9 mouse cellular contexts compared by ENCODE assay signal in genomic region chr5:121783862-121784500, GRCm38 (mm10). TPM values are rescaled to one million over a fixed set of nuclear protein-coding genes. Genes with fewer than 3 reads are reported as not detected.
DNase-seq lines count a peak whose midpoint lies in the region; ATAC-seq lines count a peak whose summit lies in the region.
"Had no signal": no experiment of that assay in that cellular context is flagged by ENCODE, and none has a peak within 500 bp of the region (broad histone marks: within the 10 kb centered on the region; RNA-seq: fewer than 3 reads in every experiment).

No protein-coding gene starts in this region.

- no peak overlapping the region for H3K4me2 ChIP-seq in hindbrain, embryonic 15.5 days
- no peak overlapping the region for H3K4me2 ChIP-seq in hindbrain, embryonic 11.5 days (replicated peaks; ENCODE audit: low read depth, low read length)

- H3K9me3 ChIP-seq in hindbrain, embryonic 15.5 days: no peaks in the 10 kb centered on the region
- H3K9me3 ChIP-seq in hindbrain, embryonic 11.5 days (ENCODE audit: control insufficient read depth, low read length): no peaks in the 10 kb centered on the region

- H3K36me3 ChIP-seq in hindbrain, embryonic 15.5 days: peaks cover 57% of the 10 kb centered on the region
- no peaks in the 10 kb centered on the region for H3K36me3 ChIP-seq in hindbrain, embryonic 11.5 days (ENCODE audit: control insufficient read depth, insufficient read depth, low read length)

- H3K4me1 ChIP-seq in hindbrain, embryonic 15.5 days (replicated peaks): peaks cover 8% of the 10 kb centered on the region
- H3K4me1 ChIP-seq in hindbrain, embryonic 11.5 days (replicated peaks; ENCODE audit: control insufficient read depth, insufficient read depth, low read length): no peaks in the 10 kb centered on the region

- H3K4me3 ChIP-seq in hindbrain, embryonic 15.5 days: no peak overlapping the region
- H3K4me3 ChIP-seq in hindbrain, embryonic 11.5 days (ENCODE audit: low read depth, low read length): no peak overlapping the region

- WGBS in hindbrain, embryonic 15.5 days: 60% methylated on average over 10 of the region's 10 CpGs
- 88% methylated on average over 10 of the region's 10 CpGs for WGBS in hindbrain, embryonic 11.5 days

- peak; percentile 54; the same call in 1 of the 2 replicates for ATAC-seq in hindbrain, embryonic 15.5 days (ENCODE audit: low FRiP score, low read depth)
- ATAC-seq in hindbrain, embryonic 11.5 days (ENCODE audit: low FRiP score): no peak

- H3K27me3 ChIP-seq in hindbrain, embryonic 15.5 days: no peaks in the 10 kb centered on the region
- H3K27me3 ChIP-seq in hindbrain, embryonic 11.5 days (ENCODE audit: control insufficient read depth, insufficient read depth, low read length): no peaks in the 10 kb centered on the region

- H3K9ac ChIP-seq in hindbrain, embryonic 15.5 days: no peak overlapping the region
- H3K9ac ChIP-seq in hindbrain, embryonic 11.5 days (ENCODE audit: low read depth, low read length): no peak overlapping the region

- no peak for DNase-seq in hindbrain, embryonic 11.5 days (ENCODE audit: low spot score)
- DNase-seq in R1 (ENCODE audit: low read depth, low spot score): peak; percentile 57
- peak; percentile 59 for DNase-seq in gastrocnemius, postnatal 25 days
- DNase-seq in lung, postnatal 25 days (ENCODE audit: low spot score): peak; percentile 55
- DNase-seq in left cerebral cortex, adult 9 months (ENCODE audit: low spot score in 2 of 2): no peak
- no peak for DNase-seq in urinary bladder, postnatal 25 days (ENCODE audit: low spot score)
- DNase-seq in layer of hippocampus, postnatal 36 days: no peak

- H3K27ac ChIP-seq in hindbrain, embryonic 15.5 days (replicated peaks): peak overlapping the region; percentile 57
- no peak overlapping the region for H3K27ac ChIP-seq in hindbrain, embryonic 11.5 days (ENCODE audit: low read depth, low read length)
- H3K27ac ChIP-seq: macrophage had no signal

RNA-seq across cellular contexts. Expression of gene Sh2b3, which starts 53.5 kb away (rescaled TPM):
- polyA plus RNA-seq in hindbrain, embryonic 15.5 days (2015; fragmentation: Nextera tagmentation; extraction: Ambion mirVana): 8.0 TPM in 2 replicates
- polyA plus RNA-seq in hindbrain, embryonic 11.5 days (2014; fragmentation: Nextera tagmentation; extraction: Ambion mirVana): 8.4 and 9.6 TPM in 2 replicates
- 10 to 100 TPM; 12.1 to 14.9 TPM for total RNA-seq in gastrocnemius, postnatal 25 days (2021)
- total RNA-seq in layer of hippocampus, postnatal 36 days (2021): 10 to 100 TPM; 21.6 to 22.1 TPM

Comparison
In these comparisons a context has a peak if more than half of its experiments do, and no peak if none do; other contexts are left out.
1. DNase-seq: peak in R1 (single experiment), gastrocnemius, postnatal 25 days (single experiment) and lung, postnatal 25 days (single experiment); none in hindbrain, embryonic 11.5 days (single experiment), left cerebral cortex, adult 9 months (0 of 2), urinary bladder, postnatal 25 days (single experiment) and layer of hippocampus, postnatal 36 days (0 of 2).